Mouse (Mus musculus) inflammation-experienced regulatory T-cells (primary cell): Measurements from ENCODE around the gene Asb12. TPM values are rescaled to one million over a fixed set of nuclear protein-coding genes. Genes with fewer than 3 reads are reported as not detected.

Experiments
- polyA plus RNA-seq, 2 experiments: library from polyadenylated mRNA; unstranded; fragments of 100-300 nt; shearing (Covaris generic); gene quantifications; one replicate each; pipeline ENCODE4 v1.2.1; 2017

The Asb12 gene
- polyA plus RNA-seq, result not detected

GRCm38 (mm10) chrX:95557887-95558286, at the start of gene Asb12, which contains the start of gene Pfn5:
Asb12 (minus strand) TSS chrX:95557987.
Pfn5 (plus strand) TSS chrX:95558104.

GRCm38 (mm10) chrX:95444776-95445111, 113.0 kb downstream of the Asb12 start, which contains the start of gene Amer1:
Amer1 (minus strand) TSS chrX:95444872.

Other genes starting within 250 kb of the Asb12 start
- gene Amer1, start 113.1 kb downstream of the Asb12 start, polyA plus RNA-seq, result 1 to 10 TPM; 2.8 to 3.5 TPM
- gene Pfn5, start 117 bp upstream of the Asb12 start, polyA plus RNA-seq, result not detected
- 1 to 10 TPM; 5.8 to 5.9 TPM for gene Zc4h2, start 100.5 kb upstream of the Asb12 start, polyA plus RNA-seq
- 1 to 10 TPM in 1 of 2 experiments, under 1 TPM in 1; 0.77 to 2.0 TPM for gene Zc3h12b, start 153.7 kb upstream of the Asb12 start, polyA plus RNA-seq